Mouse (Mus musculus): Measurements from ENCODE around the gene Kirrel2. TPM values are rescaled to one million over a fixed set of nuclear protein-coding genes. Genes with fewer than 3 reads are reported as not detected.

Kirrel2 gene
- polyA plus RNA-seq, 1 experiment: not detected

- TF ChIP-seq POLR2A (IDR thresholded peaks at IDR 0.05; ENCODE audit: borderline replicate concordance, extremely low read depth, low read depth, low read length): no peak
- no peak for TF ChIP-seq CTCF (IDR thresholded peaks at IDR 0.05; ENCODE audit: insufficient read depth, low read length)
- no peak for DNase-seq
- 59% methylated on average over 4 of the region's 4 CpGs for WGBS
- Histone ChIP-seq H3K4me1 (ENCODE audit: control insufficient read depth, insufficient read depth, low read length) (no peaks in the 10 kb centered on the region), H3K4me3 (replicated peaks; ENCODE audit: extremely low read depth, low read depth, low read length) (no peak overlapping the region)
These were observed 17.5 kb upstream of the Kirrel2 start for GRCm38 (mm10) chr7:30474999-30475398.

- Histone ChIP-seq H3K4me1 (ENCODE audit: control insufficient read depth, insufficient read depth, low read length) (no peaks in the 10 kb centered on the region), H3K4me3 (replicated peaks; ENCODE audit: extremely low read depth, low read depth, low read length) (no peak overlapping the region)
- 41% methylated on average over 5 of the region's 5 CpGs for WGBS
- DNase-seq: peak; percentile 12
- TF ChIP-seq POLR2A (IDR thresholded peaks at IDR 0.05; ENCODE audit: borderline replicate concordance, extremely low read depth, low read depth, low read length): no peak
- TF ChIP-seq CTCF (IDR thresholded peaks at IDR 0.05; ENCODE audit: insufficient read depth, low read length): peak; percentile 44; the same call in 1 of the 2 replicates
These were observed 14.9 kb upstream of the Kirrel2 start for GRCm38 (mm10) chr7:30472411-30472810.

- 20% methylated on average over 6 of the region's 6 CpGs for WGBS
- TF ChIP-seq POLR2A (IDR thresholded peaks at IDR 0.05; ENCODE audit: borderline replicate concordance, extremely low read depth, low read depth, low read length): no peak
- no peak for TF ChIP-seq CTCF (IDR thresholded peaks at IDR 0.05; ENCODE audit: insufficient read depth, low read length)
- H3K4me3 ChIP-seq (replicated peaks; ENCODE audit: extremely low read depth, low read depth, low read length): no peak overlapping the region
- no peaks in the 10 kb centered on the region for H3K4me1 ChIP-seq (ENCODE audit: control insufficient read depth, insufficient read depth, low read length)
- no peak for DNase-seq
These were observed 7.4 kb upstream of the Kirrel2 start for GRCm38 (mm10) chr7:30464816-30465300.

- no peak for TF ChIP-seq POLR2A (IDR thresholded peaks at IDR 0.05; ENCODE audit: borderline replicate concordance, extremely low read depth, low read depth, low read length)
- TF ChIP-seq CTCF (IDR thresholded peaks at IDR 0.05; ENCODE audit: insufficient read depth, low read length): no peak
- WGBS: 16% methylated on average over 4 of the region's 4 CpGs
These were observed 6.5 kb upstream of the Kirrel2 start for GRCm38 (mm10) chr7:30463996-30464395.

GRCm38 (mm10) chr7:30463568-30463967 lies 6.1 kb upstream of the Kirrel2 start:
- 32% methylated on average over 7 of the region's 7 CpGs for WGBS
- no peak for DNase-seq
- no peaks in the 10 kb centered on the region for H3K4me1 ChIP-seq (ENCODE audit: control insufficient read depth, insufficient read depth, low read length)
- H3K4me3 ChIP-seq (replicated peaks; ENCODE audit: extremely low read depth, low read depth, low read length): no peak overlapping the region
- no peak for TF ChIP-seq POLR2A (IDR thresholded peaks at IDR 0.05; ENCODE audit: borderline replicate concordance, extremely low read depth, low read depth, low read length)
- TF ChIP-seq CTCF (IDR thresholded peaks at IDR 0.05; ENCODE audit: insufficient read depth, low read length): no peak

More at GRCm38 (mm10) chr7:30463996-30464395, 6.5 kb upstream of the Kirrel2 start:
- Histone ChIP-seq H3K4me1 (ENCODE audit: control insufficient read depth, insufficient read depth, low read length) (no peaks in the 10 kb centered on the region), H3K4me3 (replicated peaks; ENCODE audit: extremely low read depth, low read depth, low read length) (no peak overlapping the region)
- no peak for DNase-seq

GRCm38 (mm10) chr7:30459484-30459883 lies 2.0 kb upstream of the Kirrel2 start:
- TF ChIP-seq POLR2A (IDR thresholded peaks at IDR 0.05; ENCODE audit: borderline replicate concordance, extremely low read depth, low read depth, low read length) (no peak), CTCF (IDR thresholded peaks at IDR 0.05; ENCODE audit: insufficient read depth, low read length) (no peak)
- Histone ChIP-seq H3K4me3 (replicated peaks; ENCODE audit: extremely low read depth, low read depth, low read length) (no peak overlapping the region), H3K4me1 (ENCODE audit: control insufficient read depth, insufficient read depth, low read length) (no peaks in the 10 kb centered on the region)
- DNase-seq: no peak
- WGBS: 36% methylated on average over 6 of the region's 6 CpGs

GRCm38 (mm10) chr7:30456911-30457628 lies 420 bp downstream of the Kirrel2 start:
- no peak for TF ChIP-seq POLR2A (IDR thresholded peaks at IDR 0.05; ENCODE audit: borderline replicate concordance, extremely low read depth, low read depth, low read length)
- TF ChIP-seq CTCF (IDR thresholded peaks at IDR 0.05; ENCODE audit: insufficient read depth, low read length): no peak
- WGBS: 1% methylated on average over 31 of the region's 31 CpGs
- Histone ChIP-seq H3K4me1 (ENCODE audit: control insufficient read depth, insufficient read depth, low read length) (no peaks in the 10 kb centered on the region), H3K4me3 (replicated peaks; ENCODE audit: extremely low read depth, low read depth, low read length) (no peak overlapping the region)
- DNase-seq: no peak

GRCm38 (mm10) chr7:30456487-30456886 lies 1.0 kb downstream of the Kirrel2 start:
- no peaks in the 10 kb centered on the region for H3K4me1 ChIP-seq (ENCODE audit: control insufficient read depth, insufficient read depth, low read length)
- 5% methylated on average over 9 of the region's 9 CpGs for WGBS
- no peak for DNase-seq
- H3K4me3 ChIP-seq (replicated peaks; ENCODE audit: extremely low read depth, low read depth, low read length): no peak overlapping the region
- no peak for TF ChIP-seq CTCF (IDR thresholded peaks at IDR 0.05; ENCODE audit: insufficient read depth, low read length)
- no peak for TF ChIP-seq POLR2A (IDR thresholded peaks at IDR 0.05; ENCODE audit: borderline replicate concordance, extremely low read depth, low read depth, low read length)

GRCm38 (mm10) chr7:30454259-30454658 lies 3.2 kb downstream of the Kirrel2 start:
- 18% methylated on average over 6 of the region's 6 CpGs for WGBS
- TF ChIP-seq POLR2A (IDR thresholded peaks at IDR 0.05; ENCODE audit: borderline replicate concordance, extremely low read depth, low read depth, low read length): no peak
- TF ChIP-seq CTCF (IDR thresholded peaks at IDR 0.05; ENCODE audit: insufficient read depth, low read length): no peak
- DNase-seq: no peak
- Histone ChIP-seq H3K4me3 (replicated peaks; ENCODE audit: extremely low read depth, low read depth, low read length) (no peak overlapping the region), H3K4me1 (ENCODE audit: control insufficient read depth, insufficient read depth, low read length) (no peaks in the 10 kb centered on the region)

- TF ChIP-seq CTCF (IDR thresholded peaks at IDR 0.05; ENCODE audit: insufficient read depth, low read length) (no peak), POLR2A (IDR thresholded peaks at IDR 0.05; ENCODE audit: borderline replicate concordance, extremely low read depth, low read depth, low read length) (no peak)
- 2% methylated on average over 25 of the region's 25 CpGs for WGBS
- peak; percentile 15 for DNase-seq
- H3K4me1 ChIP-seq (ENCODE audit: control insufficient read depth, insufficient read depth, low read length): no peaks in the 10 kb centered on the region
- no peak overlapping the region for H3K4me3 ChIP-seq (replicated peaks; ENCODE audit: extremely low read depth, low read depth, low read length)
These were observed 3.7 kb downstream of the Kirrel2 start for GRCm38 (mm10) chr7:30453766-30454165.

Measured in lung, adult 2 months (tissue).